Mouse (Mus musculus) C2C12 (cell line): ENCODE data around the gene Strip2.

ENCODE experiments used
- CEBPB ChIP-seq: IDR thresholded peaks from one replicate; pipeline ENCODE4 v1.6.1; 2011; ENCODE audit warnings: low read depth, mild to moderate bottlenecking, control low read depth, moderate library complexity
- CTCF ChIP-seq: IDR thresholded peaks from one replicate; pipeline ENCODE4 v1.5.1; 2011; ENCODE audit not compliant: control insufficient read depth, insufficient read depth, insufficient read length
- FOSL1 ChIP-seq: IDR thresholded peaks from one replicate; pipeline ENCODE4 v1.8.0; 2011; ENCODE audit warnings: mild to moderate bottlenecking, low read length; ENCODE audit not compliant: poor library complexity, insufficient read depth, severe bottlenecking
- MAX ChIP-seq: IDR thresholded peaks from one replicate; pipeline ENCODE4 v1.6.1; 2011; ENCODE audit warnings: mild to moderate bottlenecking, control low read depth
- MYOD1 ChIP-seq: IDR thresholded peaks from one replicate; pipeline ENCODE4 v1.6.1; 2011; ENCODE audit warnings: low read depth; ENCODE audit not compliant: control insufficient read depth, insufficient read length
- MYOG ChIP-seq: IDR thresholded peaks from one replicate; pipeline ENCODE4 v1.6.1; 2011; ENCODE audit not compliant: control insufficient read depth, insufficient read length; ENCODE audit errors: extremely low read depth
- USF1 ChIP-seq: IDR thresholded peaks from one replicate; pipeline ENCODE4 v1.6.1; 2011; ENCODE audit warnings: low read depth, mild to moderate bottlenecking, control low read depth, moderate library complexity

GRCm38 (mm10) chr6:29876782-29877181 lies 40.0 kb upstream of the Strip2 start:
- no peak for TF ChIP-seq CTCF
- TF ChIP-seq MAX, result no peak
- TF ChIP-seq USF1, result no peak
- no peak for TF ChIP-seq MYOG
- no peak for TF ChIP-seq MYOD1
- no peak for TF ChIP-seq CEBPB
- TF ChIP-seq FOSL1, result no peak
